Mouse (Mus musculus) adrenal gland, adult 18-20 months (tissue): Measurements from ENCODE around the gene Stra6l. TPM values are rescaled to one million over a fixed set of nuclear protein-coding genes. Genes with fewer than 3 reads are reported as not detected.

Experiments
- DNase-seq, 2 experiments: peaks; one replicate each; pipeline ENCODE4 v3.0.0; 2021 to 2022; ENCODE audit warnings: low spot score in 2 of 2
- long read RNA-seq, 2 experiments: library from polyadenylated mRNA; stranded (forward); transcript quantifications; one replicate each; pipeline ENCODE4 v2.0.0; 2021
- total RNA-seq, 2 experiments: library from RNA; stranded (reverse); gene quantifications; 1 replicate in 1 of 2; 2 replicates in 1 of 2; pipeline ENCODE4 v1.2.3; 2021

Gene Stra6l
- under 1 TPM; 0.19 to 0.96 TPM for total RNA-seq
- long read RNA-seq, experiment 1, result 0 reads
- long read RNA-seq, experiment 2, partial matches to known transcripts, result 4 of 4 reads
- long read RNA-seq, experiment 2, other reads (novel, unspliced or antisense), result 0 of 4 reads

DNA sequence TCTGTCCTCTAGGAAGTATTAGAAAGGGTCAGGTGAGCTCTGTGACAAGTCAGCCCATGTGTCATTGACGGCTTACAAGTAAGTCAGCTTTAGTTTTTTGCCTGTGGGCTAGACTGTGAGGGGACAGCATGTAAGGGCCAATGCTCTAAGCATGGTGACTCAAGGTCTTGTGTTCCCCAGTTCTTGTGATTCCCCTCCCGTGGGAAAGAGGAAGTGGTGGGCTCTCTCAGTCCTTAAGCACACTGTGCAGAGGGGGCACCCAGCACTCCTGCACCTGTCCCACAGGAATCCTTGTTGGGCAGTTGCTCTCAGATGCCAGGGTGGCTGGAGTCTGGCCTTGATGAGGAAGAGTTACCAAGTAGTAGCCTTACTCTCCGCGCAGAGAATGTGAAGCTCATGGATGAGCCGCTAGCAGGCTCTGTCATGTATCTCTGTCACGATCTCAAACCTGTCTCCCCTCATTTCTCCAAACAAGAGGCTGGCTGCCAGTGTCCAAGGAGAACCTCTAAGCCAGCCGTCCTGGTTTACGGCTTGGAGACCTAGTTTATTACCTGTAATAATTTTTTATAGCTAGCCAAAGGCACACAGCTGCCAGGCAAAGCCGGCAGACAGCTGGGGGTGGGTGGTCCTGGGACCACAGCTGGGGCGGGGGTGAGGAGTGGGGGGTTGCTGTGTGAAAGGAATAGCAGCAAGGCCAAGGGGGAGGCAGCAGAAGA lies at the start of gene Stra6l:
Stra6l (plus strand) TSS at position 556 of the 716 bp plus-strand sequence.
- no peak for DNase-seq

DNA sequence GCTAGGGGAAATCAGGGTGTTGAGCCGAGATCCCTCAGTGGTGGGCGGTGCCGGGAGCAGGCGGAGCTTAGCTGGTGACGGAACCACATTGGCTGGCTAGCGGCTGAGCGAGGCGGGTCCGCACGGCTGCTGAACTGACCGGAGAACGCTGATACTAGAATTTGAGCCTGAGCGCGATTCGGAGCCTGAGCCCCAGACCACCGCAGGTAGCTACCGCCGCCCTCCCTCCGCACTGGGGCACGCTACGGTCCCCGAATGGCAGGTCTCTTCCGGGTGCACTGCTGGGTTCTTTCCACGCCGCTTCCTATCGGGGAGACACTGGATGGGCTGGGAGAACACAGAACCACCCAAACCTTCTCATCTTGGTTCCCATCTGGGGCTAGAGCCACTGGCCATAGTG lies 49.5 kb upstream of the Stra6l start, which contains the start of gene Aldh1b1:
Aldh1b1 (plus strand) TSS at position 59 of the 400 bp plus-strand sequence.
- peak; percentile 67 for DNase-seq

DNA sequence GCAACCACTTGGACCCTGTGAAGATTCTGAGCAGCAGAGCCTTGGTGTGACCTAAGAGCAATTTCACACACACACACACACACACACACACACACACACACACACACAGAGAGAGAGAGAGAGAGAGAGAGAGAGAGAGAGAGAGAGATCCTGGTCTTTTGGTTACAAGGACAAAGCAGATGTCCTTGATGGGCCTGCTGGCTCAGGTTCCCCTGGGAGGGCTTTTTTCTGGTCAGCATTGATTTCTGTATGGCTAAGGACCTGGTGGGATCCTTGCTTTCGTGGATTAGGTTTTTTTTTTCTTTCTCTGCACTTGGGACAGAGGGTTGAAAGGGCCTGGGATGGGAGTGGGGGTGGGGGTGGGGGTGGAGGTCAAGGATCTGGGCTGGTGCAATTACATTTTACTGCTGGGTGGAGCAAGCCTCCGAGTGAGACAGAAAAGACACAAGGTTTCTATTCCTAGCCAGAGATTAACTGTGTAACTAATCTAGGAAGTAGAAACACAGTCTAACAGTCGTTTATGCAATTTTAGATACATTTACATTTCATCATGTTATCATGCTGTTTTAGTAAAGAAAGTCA lies 48.4 kb upstream of the Stra6l start:
- no peak for DNase-seq

DNA sequence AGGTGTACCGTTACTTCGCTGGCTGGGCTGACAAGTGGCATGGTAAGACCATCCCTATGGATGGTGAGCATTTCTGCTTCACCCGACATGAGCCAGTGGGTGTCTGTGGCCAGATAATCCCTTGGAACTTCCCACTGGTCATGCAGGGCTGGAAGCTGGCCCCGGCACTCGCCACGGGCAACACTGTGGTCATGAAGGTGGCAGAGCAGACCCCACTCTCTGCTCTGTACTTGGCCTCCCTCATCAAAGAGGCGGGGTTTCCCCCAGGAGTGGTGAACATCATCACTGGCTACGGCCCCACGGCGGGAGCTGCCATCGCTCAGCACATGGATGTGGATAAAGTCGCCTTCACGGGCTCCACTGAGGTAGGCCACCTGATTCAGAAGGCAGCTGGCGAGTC lies 45.6 kb upstream of the Stra6l start:
- no peak for DNase-seq

DNA sequence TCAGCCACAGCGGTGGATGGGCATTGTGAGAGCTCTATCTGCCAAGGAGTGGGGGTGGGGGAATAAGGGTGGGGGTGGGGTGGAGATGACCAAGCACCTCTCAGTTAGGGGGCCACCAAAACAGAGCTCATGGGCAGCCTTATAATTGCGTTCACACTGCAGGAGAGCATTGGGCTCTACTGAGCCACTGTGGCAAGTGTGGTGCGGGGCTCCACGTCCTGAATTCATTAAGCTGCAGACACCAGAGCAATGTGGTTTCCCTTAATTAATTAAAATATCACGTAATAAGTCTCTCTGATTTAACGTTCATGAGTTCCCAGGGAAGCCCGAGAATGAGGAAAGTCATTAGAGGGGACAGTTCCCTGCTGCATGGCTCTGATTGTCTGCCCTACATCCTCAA lies 40.4 kb upstream of the Stra6l start:
- DNase-seq, result no peak

DNA sequence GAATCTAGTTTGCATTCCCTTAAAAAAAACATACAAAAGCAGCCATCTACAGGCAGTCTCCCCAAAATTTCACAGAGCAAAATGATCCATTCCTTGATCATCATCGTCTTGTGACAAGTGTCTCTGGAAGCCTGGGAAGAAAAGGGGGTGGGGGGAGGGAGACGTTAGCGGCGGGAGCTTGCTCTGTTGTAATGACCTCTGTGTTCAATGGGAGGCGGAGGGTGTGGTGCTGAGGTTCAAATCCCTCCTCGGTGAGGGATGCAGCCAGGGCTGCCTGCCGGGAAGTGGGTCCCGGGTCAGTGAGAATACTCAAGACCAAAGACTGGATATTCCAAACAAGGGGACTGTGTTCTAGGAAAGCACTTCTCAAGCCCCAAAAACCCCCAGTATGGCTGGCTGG lies 37.2 kb upstream of the Stra6l start:
- no peak for DNase-seq

DNA sequence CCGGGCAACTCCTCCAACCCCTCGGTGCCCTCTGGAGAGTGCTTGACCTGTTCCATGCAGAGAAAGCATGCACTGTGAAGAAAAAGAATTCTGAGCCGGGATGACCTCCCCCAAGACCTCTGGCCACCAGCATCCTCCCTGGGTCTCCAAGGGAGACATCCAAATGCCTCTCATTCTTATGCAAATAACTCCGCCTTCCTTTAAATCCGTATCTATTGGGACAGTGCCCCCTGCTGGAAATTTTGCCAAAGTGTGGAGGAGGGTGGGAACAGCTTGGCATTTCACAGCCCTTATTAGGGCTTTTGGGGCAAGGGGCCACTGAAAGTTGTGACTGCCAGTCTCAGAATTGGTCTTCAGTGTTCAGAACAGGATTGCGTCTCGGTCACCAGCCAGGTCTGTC lies 32.9 kb upstream of the Stra6l start:
- peak; percentile 52 to 56 for DNase-seq

DNA sequence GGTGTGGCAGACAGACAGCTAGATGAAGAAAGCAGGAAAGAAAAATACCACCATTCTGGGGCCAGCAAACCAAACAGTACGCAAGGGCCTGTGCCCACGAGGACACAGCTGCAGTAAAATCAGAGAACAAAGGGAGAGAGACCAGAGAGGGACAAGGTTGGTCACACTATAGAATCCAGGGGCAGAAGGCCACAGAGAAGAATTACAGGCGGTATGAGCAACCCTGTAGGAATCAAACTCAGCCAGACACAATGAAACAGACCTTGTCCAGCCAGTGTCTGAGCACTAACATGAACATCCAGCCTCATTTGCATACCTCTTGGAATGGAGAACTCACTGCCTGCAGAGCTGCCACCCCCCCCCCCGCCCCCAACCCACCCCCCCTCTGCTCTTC lies 29.7 kb upstream of the Stra6l start:
- no peak for DNase-seq

DNA sequence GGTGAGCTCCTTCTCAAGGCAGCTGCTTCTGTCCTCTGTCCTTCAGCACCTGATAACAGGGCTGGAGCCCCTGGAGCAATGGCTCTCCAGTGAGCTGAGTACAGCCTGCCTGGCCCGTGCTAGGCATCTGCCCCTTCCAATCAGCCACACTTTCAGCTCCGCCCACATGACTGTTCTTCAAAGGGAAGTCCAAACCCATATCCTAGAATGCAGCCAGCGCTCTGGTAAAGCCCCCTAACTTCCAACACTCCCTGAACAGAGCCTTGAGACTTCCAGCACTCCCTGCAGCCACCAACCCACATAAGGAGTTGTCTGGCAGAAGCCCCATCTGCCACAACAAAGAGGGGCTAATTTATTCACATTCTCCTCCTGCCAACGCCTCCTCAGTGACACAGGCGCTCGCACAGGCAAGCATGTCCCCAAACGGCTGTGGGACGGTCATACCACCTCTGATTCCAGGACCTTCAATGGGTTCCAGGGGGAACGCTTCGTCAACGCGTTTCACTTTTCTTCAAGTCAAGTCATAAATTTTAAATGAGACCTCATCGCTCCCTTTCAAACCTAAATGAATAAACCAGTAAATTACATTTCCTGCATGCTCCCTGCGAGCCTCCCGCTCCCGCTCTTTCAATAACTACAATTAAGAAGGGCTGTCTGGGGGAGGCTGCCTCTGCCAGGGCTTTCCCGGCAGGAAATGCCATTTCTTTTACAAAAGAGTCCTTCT lies 29.1 kb upstream of the Stra6l start:
- DNase-seq, result no peak

DNA sequence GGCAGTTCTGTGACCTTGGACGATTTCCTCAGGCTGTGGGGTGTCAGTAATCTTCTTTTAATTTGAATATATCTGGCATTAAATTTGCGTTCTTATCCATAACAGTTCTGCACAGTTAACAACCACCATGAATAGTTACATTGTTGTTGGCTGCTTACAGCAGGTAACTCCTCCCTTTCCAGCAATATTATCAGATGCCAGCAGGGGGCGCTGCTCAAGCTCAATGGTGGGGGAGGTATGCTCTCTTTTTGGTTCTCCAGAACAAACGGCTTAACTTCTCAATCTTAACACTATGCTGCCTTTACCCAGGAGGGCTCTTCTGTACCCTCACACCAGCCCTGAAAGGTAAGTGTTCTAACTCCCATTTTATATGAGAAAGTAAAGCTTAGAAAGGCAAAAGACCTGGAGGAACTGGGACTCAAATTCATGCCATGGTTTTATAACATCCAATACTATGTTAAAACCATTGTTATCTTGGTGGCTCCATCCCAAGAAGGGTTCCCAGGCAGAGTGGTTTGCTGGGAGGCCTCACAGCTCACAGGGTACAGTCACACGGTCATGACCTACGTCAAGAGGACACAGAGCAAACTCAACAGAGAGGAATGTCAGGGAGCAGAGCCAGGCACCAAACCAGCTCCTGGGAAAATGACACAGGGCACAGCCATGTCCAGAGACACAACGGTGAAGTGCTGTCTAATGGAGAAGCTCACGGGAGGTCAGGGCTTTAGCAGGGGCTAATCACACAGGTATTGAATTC lies 28.2 kb upstream of the Stra6l start:
- peak; percentile 55 to 76 for DNase-seq

DNA sequence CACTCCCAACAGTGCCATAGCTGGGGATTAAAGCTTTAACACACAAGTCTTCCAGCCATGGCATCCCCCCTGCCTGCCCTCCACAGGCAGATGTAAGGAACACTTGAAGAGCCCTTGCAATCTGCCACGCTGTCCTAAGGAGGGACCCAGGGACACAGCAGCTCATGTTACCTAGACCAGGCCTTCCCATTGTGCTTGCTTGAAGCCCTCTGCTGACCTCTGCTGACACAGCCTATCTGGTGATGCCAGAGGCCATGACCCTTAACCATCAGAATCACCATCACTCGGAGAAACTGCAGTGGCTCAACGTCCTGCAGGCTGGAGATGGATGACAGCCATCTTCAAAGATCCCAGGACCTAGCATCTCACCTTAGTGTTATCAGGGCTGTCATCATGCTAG lies 26.5 kb upstream of the Stra6l start:
- DNase-seq, result no peak

DNA sequence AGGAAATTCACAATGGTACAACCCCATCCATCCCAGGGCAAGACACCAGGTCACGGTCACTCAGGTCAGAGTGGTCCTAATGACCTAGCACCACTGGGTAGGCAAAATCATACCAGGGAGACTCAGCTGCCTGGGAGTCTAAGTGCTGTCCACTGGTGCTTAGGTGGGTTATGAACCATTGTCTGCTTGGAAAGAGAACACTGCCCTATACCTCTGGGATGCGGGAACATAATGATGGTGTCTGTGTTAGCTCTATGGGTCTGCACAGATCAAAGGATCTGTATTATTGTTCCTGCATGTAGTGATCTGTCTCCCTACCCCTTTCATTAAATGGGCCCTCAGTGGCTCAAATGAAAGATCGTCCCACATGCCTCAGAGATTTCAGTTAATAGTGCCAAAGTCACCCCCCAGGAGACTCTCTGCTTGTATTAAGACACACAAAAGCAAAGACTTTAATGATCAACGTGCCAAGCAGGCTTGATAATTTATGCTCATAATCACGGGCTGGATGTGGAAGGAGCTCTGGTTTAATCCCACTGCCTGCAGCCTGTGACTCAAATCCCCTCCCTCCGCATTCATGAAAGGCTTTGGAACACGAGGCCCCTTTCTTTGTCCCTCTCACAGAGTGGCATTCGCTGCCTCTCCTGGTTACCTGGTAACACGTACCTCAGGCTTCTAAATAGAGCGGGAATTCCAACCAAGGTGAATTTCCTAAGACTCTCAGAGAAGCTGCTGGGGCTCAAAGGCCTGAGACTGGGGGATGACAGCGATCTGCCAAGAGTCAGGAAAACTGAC lies 25.5 kb upstream of the Stra6l start:
- DNase-seq, result no peak

DNA sequence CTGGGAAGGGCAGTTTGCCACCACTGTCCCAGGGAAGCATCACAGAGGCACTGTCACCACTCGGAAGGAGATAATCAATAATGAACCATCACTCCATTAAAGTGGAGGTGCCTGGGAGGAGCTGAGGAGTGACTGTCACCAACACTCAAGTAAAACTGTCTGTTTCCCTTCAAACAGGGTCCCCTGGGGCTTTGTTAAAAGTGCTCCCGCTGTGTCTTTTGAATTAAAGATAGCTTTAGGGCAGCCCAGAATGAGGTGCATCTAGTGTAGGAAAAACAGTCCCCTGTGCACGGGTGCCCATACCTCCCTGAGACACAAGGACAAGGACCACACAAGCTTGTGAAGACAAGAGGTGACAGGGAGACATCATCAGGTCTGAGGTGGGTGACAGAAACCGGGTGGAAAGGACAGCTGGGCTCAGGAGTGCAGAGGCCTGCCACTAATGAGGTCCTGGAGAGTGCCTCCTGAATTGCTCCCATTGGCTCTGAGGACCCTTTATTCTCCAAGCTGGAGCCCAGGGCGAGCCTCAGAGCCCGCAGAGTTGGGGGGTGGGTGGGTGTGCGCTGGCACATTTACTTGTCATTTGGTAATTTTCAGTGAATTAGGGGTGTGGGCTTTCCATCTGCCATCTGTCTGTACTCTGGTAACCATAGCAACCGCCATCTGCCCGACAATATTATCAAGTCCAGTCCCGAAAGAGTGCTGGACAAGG lies 24.3 kb upstream of the Stra6l start:
- DNase-seq, result no peak

DNA sequence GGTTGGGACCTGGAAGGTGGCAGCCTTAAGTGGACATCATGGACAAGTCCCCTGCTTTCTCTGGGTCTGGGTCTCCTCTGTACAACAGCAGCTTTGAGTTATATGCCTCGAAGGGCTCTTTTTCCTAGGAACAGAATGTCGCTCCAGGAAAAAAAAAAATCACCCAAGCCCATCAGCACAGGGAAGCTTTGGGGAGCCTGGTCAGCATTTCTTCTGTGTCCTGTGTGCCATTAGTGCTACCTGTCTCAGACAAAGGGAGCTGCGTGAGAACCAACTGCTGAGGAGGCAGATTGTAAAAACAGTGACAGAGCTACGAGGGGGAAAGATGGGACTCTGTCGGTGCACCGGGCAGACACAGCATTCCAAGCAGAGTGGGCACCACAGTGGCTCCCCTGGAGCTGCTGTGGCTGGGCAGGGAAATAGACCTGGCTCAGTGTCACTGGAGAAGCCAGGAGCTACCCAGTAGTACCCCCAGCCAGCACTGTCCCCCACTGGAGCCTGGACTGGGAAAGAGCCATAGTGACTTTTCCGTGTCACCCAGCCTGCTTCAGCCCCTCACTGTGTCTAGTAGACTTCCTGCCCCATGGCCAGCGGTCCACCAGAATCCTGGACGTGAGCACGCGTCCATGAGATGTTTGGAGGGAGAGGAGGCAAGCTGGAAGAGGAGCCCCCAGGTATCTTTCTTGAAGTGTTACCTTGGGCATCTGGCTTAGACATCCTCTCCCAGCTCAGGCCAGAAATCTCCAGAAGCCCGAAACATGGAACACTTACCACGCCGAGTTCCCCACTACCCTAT lies 23.5 kb upstream of the Stra6l start:
- no peak for DNase-seq

DNA sequence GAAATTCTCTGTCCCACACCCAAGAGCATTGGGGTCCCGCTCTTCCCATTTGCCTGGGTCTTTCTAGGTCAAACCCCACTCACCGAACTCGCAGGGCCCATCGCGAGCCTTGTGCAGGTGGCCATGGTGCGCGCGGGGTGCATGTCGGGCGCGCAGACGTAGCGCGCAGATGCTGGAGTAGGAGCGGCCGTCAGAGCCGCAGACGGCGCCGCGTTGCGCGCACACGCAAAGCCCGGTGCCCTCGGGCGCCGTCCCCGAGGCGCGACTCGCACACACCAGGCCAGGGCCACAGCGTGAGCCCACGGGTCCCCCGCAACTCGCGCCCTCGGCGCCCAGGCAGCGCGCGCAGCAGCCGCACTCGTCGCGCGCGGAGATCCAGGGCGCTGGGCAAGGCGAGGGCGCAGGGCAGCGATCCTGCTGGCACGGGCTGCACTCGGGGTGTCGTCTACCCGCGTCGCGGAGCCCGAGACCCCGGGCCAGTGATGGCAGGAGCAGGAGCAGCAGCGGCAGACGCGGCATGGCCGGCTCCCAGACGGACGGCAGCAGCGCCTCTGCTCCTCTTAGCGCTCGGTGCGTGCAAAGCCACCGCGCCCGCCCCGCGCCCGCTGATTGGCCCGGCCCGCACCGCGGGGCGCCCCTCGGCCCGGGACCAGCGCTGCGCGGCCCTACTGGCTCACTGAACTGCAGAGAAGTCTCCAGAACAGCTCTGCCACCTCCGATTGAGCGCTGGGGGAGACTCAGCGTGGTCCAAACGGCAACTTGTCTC lies 22.0 kb upstream of the Stra6l start, which contains the start of gene Igfbpl1:
Igfbpl1 (minus strand) TSS at position 649 of the 766 bp plus-strand sequence.
- no peak for DNase-seq

DNA sequence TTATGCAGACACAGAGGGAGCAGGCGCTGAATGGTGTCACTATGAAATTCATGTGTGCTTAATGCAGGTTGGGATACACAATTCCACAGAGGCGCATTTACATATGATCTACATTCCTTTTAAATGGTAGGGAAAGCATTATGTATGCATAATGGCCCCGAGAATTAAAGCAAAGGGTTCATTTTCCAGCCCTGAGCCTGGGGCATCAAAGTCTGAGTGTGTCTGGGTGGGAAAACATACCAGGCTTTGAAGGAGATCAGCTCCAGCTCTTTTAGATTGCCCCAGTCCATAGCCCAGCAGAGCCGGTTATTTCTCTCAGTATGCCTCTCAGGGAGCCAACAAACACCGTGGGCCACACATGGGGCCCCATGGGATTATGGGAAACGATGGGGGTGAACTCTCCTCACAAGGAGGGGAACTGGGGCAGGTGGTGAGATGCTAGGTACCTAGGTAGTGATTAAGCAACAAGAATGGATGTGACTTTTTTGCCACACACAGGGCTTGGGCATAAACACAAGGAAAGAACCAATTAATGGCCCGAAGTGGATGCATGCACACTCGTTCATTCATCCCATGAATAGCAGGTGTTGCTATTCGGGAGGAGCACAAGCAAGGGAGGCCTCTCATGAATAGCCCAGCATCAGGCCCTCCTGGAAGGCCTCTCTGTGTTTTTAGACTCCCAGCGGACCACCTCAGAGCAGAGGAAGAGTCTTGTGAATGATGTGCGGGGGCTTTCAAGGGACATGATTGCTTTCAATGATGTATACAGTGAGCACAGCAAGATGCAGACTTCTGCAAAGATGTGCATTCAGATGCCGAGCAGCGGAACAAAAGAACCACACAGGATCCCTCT lies 18.3 kb upstream of the Stra6l start:
- DNase-seq, result no peak

DNA sequence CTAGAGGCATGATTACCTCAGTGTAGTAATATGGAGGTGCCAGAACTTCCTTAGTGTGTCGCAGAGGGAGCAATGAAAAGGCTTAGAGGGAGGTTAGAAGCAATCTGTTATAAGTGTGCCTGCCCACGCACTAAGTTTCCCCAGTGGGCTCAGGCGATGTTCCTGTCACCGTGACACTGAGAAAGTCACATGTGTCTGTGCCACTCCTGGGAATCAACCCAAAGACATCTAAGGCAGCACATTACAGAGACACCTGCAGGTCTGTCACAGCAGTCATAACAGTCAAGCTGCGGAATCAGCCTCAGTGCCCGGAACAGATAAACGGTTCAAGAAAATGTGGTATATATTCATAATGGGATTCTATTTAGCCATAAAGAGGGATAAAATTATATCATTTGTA lies 16.5 kb upstream of the Stra6l start:
- no peak for DNase-seq
